Mouse (Mus musculus): Measurements from ENCODE around the gene Ccdc78.
A peak's percentile ranks its signal among the peaks of the same experiment; 100 is the strongest.

DNA sequence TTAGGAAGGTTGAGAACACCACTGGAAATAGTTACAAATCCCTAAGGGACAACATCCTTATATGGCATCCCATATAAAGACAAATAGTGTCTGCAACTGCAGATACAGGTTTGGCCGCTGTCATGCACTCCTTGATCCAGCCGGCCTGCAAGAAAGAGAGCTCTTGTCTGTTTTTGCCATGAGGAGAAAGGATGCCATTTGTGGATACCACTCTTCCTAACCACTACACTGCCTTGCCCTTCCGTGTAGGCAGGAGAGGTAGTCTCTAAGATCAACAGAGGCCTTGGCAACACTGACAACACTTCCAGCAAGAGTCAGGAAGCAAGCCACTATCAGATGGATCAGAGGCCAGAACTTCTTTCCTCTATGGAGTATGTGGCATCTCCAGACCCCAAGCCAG, at the start of gene Ccdc78:
- TF ChIP-seq POLR2A (IDR thresholded peaks at IDR 0.05; ENCODE audit: control insufficient read depth in 1 of 2, insufficient read depth in 1 of 2, low read depth in 1 of 2, low read length in 2 of 2, poor library complexity in 1 of 2) (peak in 1 of 2 experiments; percentile 37; a peak in 1 of 4 replicates), TBP (IDR thresholded peaks at IDR 0.05; ENCODE audit: low read depth, low read length) (no peak), POLR2AphosphoS5 (IDR thresholded peaks at IDR 0.05; ENCODE audit: borderline replicate concordance, low read depth, low read length) (no peak), CTCF (IDR thresholded peaks at IDR 0.05 in 2 of 3, conservative IDR thresholded peaks at IDR 0.05 in 1 of 3; ENCODE audit: control insufficient read depth in 1 of 3, insufficient read depth in 1 of 3, low read depth in 2 of 3, low read length in 3 of 3, poor library complexity in 1 of 3, severe bottlenecking in 1 of 3) (no peak), ZKSCAN1 (IDR thresholded peaks at IDR 0.05; ENCODE audit: low read depth, low read length) (no peak), ZC3H11A (IDR thresholded peaks at IDR 0.05; ENCODE audit: low read depth, low read length) (no peak), USF2 (IDR thresholded peaks at IDR 0.05; ENCODE audit: borderline replicate concordance in 1 of 2, insufficient read depth in 1 of 2, low read depth in 1 of 2, low read length in 2 of 2) (no peak), RCOR1 (IDR thresholded peaks at IDR 0.05; ENCODE audit: low read depth, low read length) (no peak), POLR2AphosphoS2 (IDR thresholded peaks at IDR 0.05; ENCODE audit: low read length) (no peak)

Measured in MEL (cell line).